Mouse (Mus musculus): ENCODE measurements at regions not wholly inside any gene's neighbourhood (a gene's known extent, or its start where the extent isn't known, plus 50 kb on each side); places are given as distances from the start of the nearest gene placed in this dataset.

GRCm38 (mm10) chr9:24833766-24834165 is 59.7 kb upstream of the Tbx20 start:
- DNase-seq, result no peak

- DNase-seq, result no peak
These were observed 74.1 kb upstream of the Tbx20 start for GRCm38 (mm10) chr9:24848210-24848609.

- DNase-seq, result no peak
These were observed 85.4 kb upstream of the Tbx20 start for GRCm38 (mm10) chr9:24859459-24859858.

GRCm38 (mm10) chr9:24866390-24867173 is 92.5 kb upstream of the Tbx20 start:
- no peak for DNase-seq

- no peak for DNase-seq
These were observed 94.6 kb upstream of the Tbx20 start for GRCm38 (mm10) chr9:24868746-24869145.

- DNase-seq, result no peak
These were observed 100.5 kb upstream of the Tbx20 start for GRCm38 (mm10) chr9:24874434-24875143.

- DNase-seq, result no peak
These were observed 104.5 kb upstream of the Tbx20 start for GRCm38 (mm10) chr9:24878384-24879174.

- no peak for DNase-seq
These were observed 105.6 kb upstream of the Tbx20 start for GRCm38 (mm10) chr9:24879662-24880061.

- DNase-seq, result no peak
These were observed 109.9 kb upstream of the Tbx20 start for GRCm38 (mm10) chr9:24884011-24884410.

- no peak for DNase-seq
These were observed 114.2 kb upstream of the Tbx20 start for GRCm38 (mm10) chr9:24888282-24888681.

- DNase-seq, result no peak
These were observed 122.6 kb upstream of the Tbx20 start for GRCm38 (mm10) chr9:24896498-24897261.

- no peak for DNase-seq
These were observed 125.3 kb upstream of the Tbx20 start for GRCm38 (mm10) chr9:24899206-24899928.

GRCm38 (mm10) chr9:24903706-24904105 is 129.6 kb upstream of the Tbx20 start:
- no peak for DNase-seq

- no peak for DNase-seq
These were observed 135.2 kb upstream of the Tbx20 start for GRCm38 (mm10) chr9:24909086-24909979.

GRCm38 (mm10) chr9:24910738-24911137 is 136.6 kb upstream of the Tbx20 start:
- no peak for DNase-seq

GRCm38 (mm10) chr9:24920031-24920445 is 145.9 kb upstream of the Tbx20 start:
- DNase-seq, result no peak

- no peak for DNase-seq
These were observed 148.2 kb upstream of the Tbx20 start for GRCm38 (mm10) chr9:24922051-24922860.

- no peak for DNase-seq
These were observed 149.4 kb upstream of the Tbx20 start for GRCm38 (mm10) chr9:24923514-24923913.

GRCm38 (mm10) chr9:24937731-24938130 is 151.5 kb upstream of the Gm10181 start:
- DNase-seq, result peak; percentile 21

GRCm38 (mm10) chr9:24942943-24943342 is 146.3 kb upstream of the Gm10181 start:
- no peak for DNase-seq
